Mouse (Mus musculus): ENCODE results near the gene Gm9639.

DNA sequence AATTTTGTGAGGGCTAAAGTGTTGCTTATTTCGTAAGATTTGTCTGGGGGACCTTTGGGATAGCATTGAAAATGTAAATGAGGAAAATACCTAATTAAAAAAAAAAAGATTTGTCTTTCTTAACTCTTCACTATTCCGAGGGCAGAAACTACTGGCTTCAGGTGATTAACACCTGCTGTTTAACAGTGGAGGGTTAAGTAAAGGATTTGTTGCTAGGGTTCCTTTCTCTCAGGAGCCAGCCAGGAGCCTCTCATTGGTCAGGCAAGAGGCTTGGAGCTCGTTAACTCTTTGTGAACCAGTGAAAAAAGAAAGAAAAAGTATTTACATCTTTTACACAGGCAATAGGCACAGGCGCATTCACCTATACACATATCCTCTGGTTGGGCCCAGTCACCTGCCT is 24.3 kb upstream of the Gm9639 start:
- no peak for TF ChIP-seq POLR2A (IDR thresholded peaks at IDR 0.05; ENCODE audit: borderline replicate concordance, extremely low read depth, insufficient read depth, insufficient read length, poor library complexity, severe bottlenecking)
- no peak for TF ChIP-seq CTCF (IDR thresholded peaks at IDR 0.05; ENCODE audit: borderline replicate concordance, extremely low read depth, insufficient read depth, insufficient read length)

Measured in brain, embryonic 14.5 days (tissue).